9 mouse cellular contexts compared by ENCODE assay signal in genomic region chr2:115860141-115860480, GRCm38 (mm10).
DNase-seq lines count a peak whose midpoint lies in the region; ATAC-seq and TF ChIP-seq lines count a peak whose summit lies in the region.
"Had no signal": no experiment of that assay in that cellular context is flagged by ENCODE, and none has a peak within 500 bp of the region (broad histone marks: within the 10 kb centered on the region; RNA-seq: fewer than 3 reads in every experiment).

No protein-coding gene starts in this region.

- DNase-seq in heart, adult 9 months (ENCODE audit: low spot score in 2 of 2): no peak
- peak; percentile 60 to 72 for DNase-seq in kidney, postnatal 25 days
- peak; percentile 54 for DNase-seq in midbrain, postnatal 0 days (ENCODE audit: low spot score)
- DNase-seq in ovary, postnatal 14 days (ENCODE audit: low spot score): no peak
- DNase-seq in layer of hippocampus, adult 9-10 months (ENCODE audit: low spot score): no peak
- no peak for DNase-seq in cerebellum, adult 8-10 months

- H3K4me3 ChIP-seq in heart, embryonic 14.5 days (ENCODE audit: control insufficient read depth in 1 of 2, insufficient read depth in 1 of 2, low read depth in 1 of 2, low read length in 2 of 2): peak overlapping the region; percentile 37 to 47
- peak overlapping the region; percentile 27 for H3K4me3 ChIP-seq in forebrain, embryonic 12.5 days (replicated peaks)
- H3K4me3 ChIP-seq in midbrain, postnatal 0 days (ENCODE audit: low read depth, low read length): peak overlapping the region; percentile 12; the same call in 1 of the 2 replicates

- WGBS in heart, embryonic 14.5 days: 2% methylated on average over 15 of the region's 15 CpGs
- under 1% methylated on average over 15 of the region's 15 CpGs for WGBS in forebrain, embryonic 12.5 days
- WGBS in midbrain, postnatal 0 days: 6% methylated on average over 15 of the region's 15 CpGs

- peaks cover 13% of the 10 kb centered on the region for H3K36me3 ChIP-seq in heart, embryonic 14.5 days (ENCODE audit: control insufficient read depth, insufficient read depth, low read length)
- peaks cover 11% of the 10 kb centered on the region for H3K36me3 ChIP-seq in forebrain, embryonic 12.5 days (replicated peaks)
- H3K36me3 ChIP-seq in midbrain, postnatal 0 days (ENCODE audit: insufficient read depth, low read length): no peaks in the 10 kb centered on the region

- peak overlapping the region; percentile 71 for H3K9ac ChIP-seq in heart, embryonic 14.5 days (ENCODE audit: low read length)
- peak overlapping the region; percentile 17; the same call in 1 of the 2 replicates for H3K9ac ChIP-seq in forebrain, embryonic 12.5 days
- H3K9ac ChIP-seq in midbrain, postnatal 0 days (replicated peaks; ENCODE audit: low read length, poor library complexity, severe bottlenecking): 0 out of 2 replicates have a peak overlapping the region, but pooled peaks have one; percentile 19

- no peaks in the 10 kb centered on the region for H3K9me3 ChIP-seq in heart, embryonic 14.5 days (ENCODE audit: control insufficient read depth, low read length)
- H3K9me3 ChIP-seq in forebrain, embryonic 12.5 days: no peaks in the 10 kb centered on the region
- H3K9me3 ChIP-seq in midbrain, postnatal 0 days (ENCODE audit: low read length): no peaks in the 10 kb centered on the region

- no peaks in the 10 kb centered on the region for H3K27me3 ChIP-seq in heart, embryonic 14.5 days (ENCODE audit: control insufficient read depth, insufficient read depth, low read length)
- peaks cover 26% of the 10 kb centered on the region for H3K27me3 ChIP-seq in forebrain, embryonic 12.5 days
- peaks cover 12% of the 10 kb centered on the region; the same call in 1 of the 2 replicates for H3K27me3 ChIP-seq in midbrain, postnatal 0 days (ENCODE audit: insufficient read depth, low read length)
- H3K27me3 ChIP-seq: CH12.LX had no signal

- peak overlapping the region; percentile 84 for H3K4me2 ChIP-seq in heart, embryonic 14.5 days (ENCODE audit: low read length)
- peak overlapping the region; percentile 56 for H3K4me2 ChIP-seq in forebrain, embryonic 12.5 days
- 0 out of 2 replicates have a peak overlapping the region, but pooled peaks have one; percentile 22 for H3K4me2 ChIP-seq in midbrain, postnatal 0 days (ENCODE audit: low read depth, low read length, poor library complexity, severe bottlenecking)

- no peak for ATAC-seq in heart, embryonic 14.5 days (ENCODE audit: insufficient number of reproducible peaks, insufficient read depth, low FRiP score, low read depth)
- 0 out of 2 replicates have a peak, but pooled peaks have one; percentile 14 for ATAC-seq in forebrain, embryonic 12.5 days (ENCODE audit: low FRiP score)
- no peak for ATAC-seq in midbrain, postnatal 0 days (ENCODE audit: low FRiP score)

- H3K4me1 ChIP-seq in heart, embryonic 14.5 days (ENCODE audit: control insufficient read depth in 2 of 2, insufficient read depth in 2 of 2, low read length in 2 of 2): peaks cover 5 to 16% of the 10 kb centered on the region in 2 experiments; a peak in 3 of 4 replicates
- peaks cover 36% of the 10 kb centered on the region for H3K4me1 ChIP-seq in forebrain, embryonic 12.5 days
- H3K4me1 ChIP-seq in midbrain, postnatal 0 days (ENCODE audit: insufficient read depth, low read length): no peaks in the 10 kb centered on the region

- peak overlapping the region; percentile 61 to 62; a peak in 3 of 4 replicates for H3K27ac ChIP-seq in heart, embryonic 14.5 days (replicated peaks in 1 of 2; ENCODE audit: control insufficient read depth in 1 of 2, insufficient read depth in 1 of 2, low read depth in 2 of 2, low read length in 2 of 2)
- H3K27ac ChIP-seq in forebrain, embryonic 12.5 days: peak overlapping the region; percentile 78
- peak overlapping the region; percentile 51; the same call in 1 of the 2 replicates for H3K27ac ChIP-seq in midbrain, postnatal 0 days (ENCODE audit: low read depth, low read length)

- TF ChIP-seq CTCF in midbrain, postnatal 0 days (IDR thresholded peaks at IDR 0.05): no peak

Comparison
In these comparisons a context has a peak if more than half of its experiments do, and no peak if none do; other contexts are left out.
1. H3K4me2 ChIP-seq: peak in every context shown above with its lines; median percentile 84 in heart, embryonic 14.5 days; 56 in forebrain, embryonic 12.5 days; 22 in midbrain, postnatal 0 days.
2. H3K9ac ChIP-seq: peak in every context shown above with its lines; median percentile 71 in heart, embryonic 14.5 days; 19 in midbrain, postnatal 0 days; 17 in forebrain, embryonic 12.5 days.
3. DNase-seq: peak in kidney, postnatal 25 days (2 of 2) and midbrain, postnatal 0 days (single experiment); none in heart, adult 9 months (0 of 2), ovary, postnatal 14 days (single experiment), layer of hippocampus, adult 9-10 months (single experiment) and cerebellum, adult 8-10 months (single experiment).
4. Peak in every context shown above with its lines, with median percentiles within 50 percentile points of each other: H3K27ac ChIP-seq and H3K4me3 ChIP-seq.